Mouse (Mus musculus) fat pad, adult 2 months (tissue): Measurements from ENCODE around the gene Fuca1.
"Not testable (repeated sequence)": the region's sequence is repeated elsewhere in the genome, so short reads cannot be mapped to it uniquely, and the experiment has no call there.

ENCODE experiments used
- DNase-seq: peaks from one replicate; pipeline ENCODE4 v3.0.0-alpha.2; 2011; ENCODE audit warnings: low read depth, low spot score; ENCODE audit errors: extremely low read depth

Fuca1 gene

DNA sequence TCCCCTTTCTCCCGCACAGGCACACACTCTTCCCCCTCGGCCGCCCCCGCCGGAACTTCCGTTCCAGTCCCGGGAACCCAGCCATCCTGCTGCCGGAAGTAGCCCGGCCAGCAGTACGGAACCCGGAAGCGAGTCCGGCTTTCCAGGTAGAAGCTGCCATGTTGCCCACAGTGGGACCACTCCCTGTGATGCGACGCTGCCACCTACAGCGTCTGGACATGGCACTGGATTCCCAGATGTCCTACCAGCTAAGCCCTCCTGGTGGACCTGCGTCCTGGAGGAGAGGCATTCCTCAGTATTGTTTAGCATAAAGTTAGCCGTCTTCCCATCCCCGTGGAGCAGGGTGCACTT is 52.0 kb downstream of the Fuca1 start, which contains the start of gene Lypla2:
Lypla2 (minus strand) TSS at position 71 of the 351 bp plus-strand sequence.
- DNase-seq = no peak

DNA sequence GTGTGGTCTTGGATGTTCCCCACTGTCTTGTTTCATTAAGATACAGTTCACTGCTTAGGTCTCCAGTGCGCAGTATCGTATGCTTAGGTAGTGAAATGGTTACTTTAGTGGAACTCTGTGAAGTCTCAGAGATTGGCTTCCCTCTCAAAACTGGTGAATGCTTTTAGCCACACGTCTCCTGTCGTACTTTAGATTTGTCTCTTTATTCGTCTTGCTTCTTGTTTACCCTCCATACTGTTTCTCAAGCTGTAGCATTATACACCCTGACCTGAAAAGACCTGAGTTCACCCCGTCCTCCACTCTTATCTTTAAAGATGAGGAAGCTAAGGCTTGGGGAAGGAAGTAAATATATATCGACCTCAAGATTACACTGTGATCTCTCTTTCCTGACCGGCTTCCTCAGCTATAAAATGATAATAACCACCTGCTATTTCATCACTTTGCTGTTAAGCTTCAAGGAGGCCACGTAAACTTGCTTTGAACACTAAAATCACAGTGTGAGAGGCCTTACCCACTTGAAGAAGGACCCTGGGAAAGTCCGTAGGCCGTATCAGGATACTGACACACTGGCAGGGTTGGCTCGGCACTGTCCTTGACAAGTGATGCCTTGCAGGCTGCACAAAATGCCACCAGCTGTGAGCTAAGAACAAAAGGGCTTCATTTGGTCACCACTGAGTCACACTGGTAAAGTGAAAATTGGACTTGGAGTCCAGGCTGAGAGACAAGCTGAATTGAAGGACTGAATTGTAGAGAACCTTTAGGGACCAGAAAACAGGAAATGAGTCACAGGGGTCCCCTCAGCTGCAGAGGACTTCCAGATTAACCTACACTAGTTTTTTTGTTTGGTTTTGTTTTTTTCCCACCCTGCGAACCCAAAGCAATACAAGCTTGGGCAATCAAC is 52.6 kb downstream of the Fuca1 start:
- DNase-seq = no peak

DNA sequence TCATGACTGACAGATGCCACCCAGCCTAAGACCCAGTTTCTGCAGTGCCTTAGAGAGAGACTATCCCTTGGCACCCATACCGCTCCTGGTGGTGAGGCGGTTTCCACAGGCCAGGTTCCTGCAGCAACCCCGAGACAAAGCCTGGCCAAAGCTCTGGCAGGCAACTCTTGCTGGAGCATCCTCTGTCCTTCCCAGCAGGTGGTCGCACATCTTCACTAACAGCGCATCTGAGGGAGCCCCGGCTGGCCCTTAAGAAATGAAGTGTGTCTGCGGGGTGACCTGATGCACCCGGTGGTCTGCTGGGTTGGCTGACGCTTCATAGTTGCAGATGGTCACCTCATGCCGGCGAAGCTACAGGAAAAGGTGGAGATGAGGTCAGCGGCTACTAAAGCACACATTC is 55.6 kb downstream of the Fuca1 start:
- no peak for DNase-seq

- DNase-seq = not testable (repeated sequence)
Observed at GRCm38 (mm10) chr4:135980223-135980622, 59.7 kb downstream of the Fuca1 start.

DNA sequence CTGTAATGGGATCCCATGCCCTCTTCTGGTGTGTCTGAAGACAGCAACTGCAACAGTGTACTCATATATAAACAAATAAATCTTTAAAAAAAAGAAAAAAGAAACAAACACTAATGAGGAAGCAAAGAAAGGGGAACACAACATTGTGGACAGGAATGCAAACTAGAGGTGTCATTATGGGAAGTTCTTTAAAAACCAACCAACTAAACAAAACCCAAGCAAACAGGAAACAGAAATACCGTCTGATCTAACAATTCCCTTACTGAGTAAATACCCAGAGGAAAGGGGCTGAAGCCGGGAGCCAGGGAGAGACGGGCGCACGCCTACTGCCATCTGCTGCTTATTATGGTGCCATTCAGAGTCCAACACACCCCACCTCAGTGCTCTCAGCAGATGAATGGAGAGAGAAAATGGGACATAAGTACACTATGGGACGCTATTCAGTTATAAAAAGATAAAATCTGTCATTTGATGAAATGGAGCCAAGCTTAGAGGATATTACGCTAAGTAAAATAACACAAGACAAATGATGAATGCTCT is 61.1 kb downstream of the Fuca1 start:
- DNase-seq = no peak

- DNase-seq = no peak
Observed at GRCm38 (mm10) chr4:135984556-135984955, 64.0 kb downstream of the Fuca1 start.

- no peak for DNase-seq
Observed at GRCm38 (mm10) chr4:135985193-135985592, 64.7 kb downstream of the Fuca1 start.

- DNase-seq = no peak
Observed at GRCm38 (mm10) chr4:135985769-135986168, 65.2 kb downstream of the Fuca1 start.

- DNase-seq = no peak
Observed at GRCm38 (mm10) chr4:135986301-135986942, 65.9 kb downstream of the Fuca1 start.

- DNase-seq = no peak
Observed at GRCm38 (mm10) chr4:135986943-135987710, 66.6 kb downstream of the Fuca1 start, which contains the start of gene Pithd1. TSS of gene Pithd1 (minus strand) at chr4:135987264.

DNA sequence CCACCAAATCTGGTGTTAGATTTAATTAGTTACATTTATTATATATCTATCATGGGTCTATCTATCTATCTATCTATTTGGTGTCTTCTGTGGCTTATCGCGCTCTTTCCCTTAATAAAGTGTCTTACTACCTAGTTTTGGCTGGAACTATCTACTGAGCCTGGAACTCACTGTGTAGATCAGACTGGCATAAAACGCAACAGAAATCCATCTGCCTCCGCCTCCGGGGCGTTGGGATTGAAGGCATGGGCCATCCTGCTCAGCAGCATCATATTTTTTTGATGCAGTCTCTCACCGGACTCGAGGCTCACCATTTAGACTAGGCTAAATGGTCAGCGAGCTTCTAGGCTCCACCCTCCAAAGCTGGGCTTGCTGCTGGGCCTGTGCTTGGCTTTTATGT is 67.2 kb downstream of the Fuca1 start:
- no peak for DNase-seq
